Mouse (Mus musculus) CD4-positive, CD25-positive, alpha-beta regulatory T cell, adult 2 months (primary cell): ENCODE results near the gene Ogfod2.

Experiments
- DNase-seq: peaks from one replicate; pipeline ENCODE4 v3.0.0-alpha.2; 2012; ENCODE audit warnings: low read depth, low spot score

The Ogfod2 gene

DNA sequence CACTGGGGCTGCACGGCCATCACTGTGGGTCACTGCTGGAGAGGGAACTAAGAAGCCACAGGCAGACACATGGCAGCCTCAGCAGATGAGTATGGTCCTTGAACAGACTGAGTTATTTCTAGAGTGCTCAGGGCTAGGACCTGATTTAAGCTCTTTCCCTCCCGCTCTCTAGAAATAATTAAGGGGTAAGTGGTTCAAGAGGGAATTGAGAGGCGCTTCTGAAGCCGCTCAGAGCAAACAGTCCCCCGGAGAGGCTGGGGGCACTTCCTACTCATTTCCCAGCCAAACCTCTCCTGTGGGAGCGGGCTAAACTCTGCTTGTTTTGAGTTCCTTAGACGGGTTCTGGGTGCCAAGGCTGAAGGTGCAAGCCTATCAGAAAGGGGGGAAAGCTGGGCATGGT, 38.8 kb downstream of the Ogfod2 start:
- DNase-seq, result no peak

DNA sequence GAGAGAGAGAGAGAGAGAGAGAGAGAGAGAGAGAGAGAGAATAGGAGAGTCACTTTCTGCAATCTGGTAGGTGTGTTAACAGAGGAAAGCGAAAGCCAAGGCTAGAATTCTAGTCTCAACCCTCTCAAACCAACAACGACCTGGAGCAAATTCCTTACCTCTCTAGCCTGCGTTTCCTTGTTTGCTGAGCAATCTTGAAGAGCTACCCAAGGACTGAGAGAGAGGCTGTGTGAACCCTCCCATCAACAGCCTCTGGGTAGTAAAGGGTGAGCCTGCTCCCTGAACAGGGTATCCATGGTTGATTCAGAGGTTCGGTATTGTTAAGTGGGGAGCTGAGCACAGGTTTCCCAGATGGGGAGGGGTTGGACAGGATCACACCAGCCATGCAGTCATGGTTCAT, 40.6 kb downstream of the Ogfod2 start:
- DNase-seq, result no peak

DNA sequence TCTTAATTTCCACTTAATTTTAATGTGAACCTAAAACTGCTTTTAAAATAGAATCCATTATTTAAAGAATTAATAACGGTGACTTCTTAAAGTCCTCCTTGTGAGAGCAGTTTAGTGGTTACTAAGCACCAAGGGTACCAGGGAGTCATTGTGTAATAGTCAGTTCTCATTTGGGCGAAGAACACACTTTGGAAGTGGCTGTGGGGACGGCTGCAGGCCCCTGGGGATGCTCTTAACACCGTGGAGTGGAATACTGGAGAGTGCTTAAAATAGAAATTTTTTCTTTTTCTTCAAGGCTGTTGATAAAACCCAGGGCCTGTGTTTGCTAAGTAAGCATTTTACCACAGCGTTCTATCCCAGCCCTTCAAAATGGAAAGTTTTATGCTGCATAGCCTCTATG, 43.8 kb downstream of the Ogfod2 start:
- no peak for DNase-seq

DNA sequence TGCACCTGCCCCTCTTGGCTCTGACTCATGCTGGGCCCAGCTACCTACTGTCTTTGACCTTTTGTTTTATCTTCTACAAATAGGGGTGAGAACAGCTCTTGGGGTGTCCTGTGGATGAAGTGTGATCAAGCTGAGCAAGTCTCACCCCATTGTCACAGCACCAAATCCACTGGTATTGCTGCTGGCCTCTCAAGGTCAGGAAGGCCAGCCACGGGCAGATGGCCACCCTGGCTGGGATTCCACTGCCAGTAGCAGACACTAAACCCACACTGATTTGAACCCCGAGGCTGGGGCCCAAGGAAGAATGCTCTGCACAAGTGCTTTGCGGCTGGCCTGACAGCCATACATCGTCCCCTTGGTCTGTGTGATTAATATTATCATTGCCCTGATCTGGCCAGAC, 46.2 kb downstream of the Ogfod2 start:
- DNase-seq, result no peak

- no peak for DNase-seq
Measured at GRCm38 (mm10) chr5:124159453-124159852, 47.4 kb downstream of the Ogfod2 start.

DNA sequence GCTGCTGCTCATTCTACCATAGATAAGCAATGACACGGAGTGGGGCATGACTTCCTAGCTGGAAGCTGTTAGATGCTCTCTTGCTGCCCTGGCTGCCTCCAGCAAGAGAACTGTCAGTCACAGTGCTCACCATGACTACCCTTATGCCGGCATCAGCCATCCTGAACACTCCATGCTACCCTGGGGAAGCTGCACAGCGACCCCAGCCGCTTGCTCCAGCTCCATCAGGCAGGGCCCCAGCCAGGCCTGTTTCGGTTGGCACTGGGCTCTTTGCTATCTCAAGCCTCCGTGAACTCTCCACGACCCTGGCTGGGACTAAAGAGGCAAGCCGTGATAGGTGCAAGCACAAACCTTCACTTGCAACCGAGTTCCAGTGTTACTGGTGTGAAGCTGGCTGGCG, 49.7 kb downstream of the Ogfod2 start:
- no peak for DNase-seq

DNA sequence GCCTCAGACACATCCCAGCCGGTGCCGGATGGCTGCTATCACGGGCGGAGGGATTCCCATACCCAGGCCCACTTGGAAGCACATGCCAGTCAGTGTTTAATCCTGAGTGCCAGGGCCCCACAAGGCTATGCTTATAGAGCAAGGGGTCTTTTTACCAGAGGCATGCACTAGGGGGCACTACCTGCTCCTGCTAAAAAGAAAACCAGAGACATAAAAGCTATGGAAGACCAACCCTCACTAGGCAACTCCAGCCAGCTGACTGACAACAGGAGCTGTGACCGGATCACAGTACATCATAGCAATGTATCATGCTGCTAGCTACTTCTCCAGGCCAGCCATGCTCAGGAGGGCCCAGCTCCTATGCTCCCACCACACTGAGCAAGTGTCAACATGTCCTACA, 50.5 kb downstream of the Ogfod2 start:
- peak; percentile 82 for DNase-seq

DNA sequence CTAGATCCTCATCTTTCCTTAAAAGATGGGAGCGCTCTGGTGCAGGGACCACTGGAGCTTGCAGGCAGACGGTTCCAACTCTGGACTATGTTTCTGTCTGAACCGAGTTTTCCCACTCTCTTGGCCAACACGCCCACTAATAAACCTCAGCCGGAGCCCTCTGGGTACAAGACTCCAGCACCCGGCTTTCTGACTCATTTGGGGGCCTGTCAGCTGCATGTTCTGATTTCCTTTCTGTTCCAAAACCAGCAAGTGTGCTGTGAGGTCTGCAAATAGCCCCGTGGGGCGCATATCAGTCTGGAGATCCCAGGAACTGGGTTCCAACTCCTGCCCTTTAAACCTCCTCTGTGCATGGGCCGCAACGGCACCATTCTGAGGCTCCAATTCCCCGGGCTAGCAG, 51.3 kb downstream of the Ogfod2 start:
- no peak for DNase-seq
